Mouse (Mus musculus): ENCODE measurements around the gene Lman2l.

- TF ChIP-seq POLR2A (IDR thresholded peaks at IDR 0.05; ENCODE audit: borderline replicate concordance, control insufficient read depth, low read depth, low read length): no peak
- no peak for TF ChIP-seq CTCF (IDR thresholded peaks at IDR 0.05; ENCODE audit: control insufficient read depth, insufficient read depth, low read length)
Measured at GRCm38 (mm10) chr1:36476426-36476825, 31.4 kb upstream of the Lman2l start.
